Mouse (Mus musculus) megakaryocyte, embryonic 14.5 days (primary cell): Measurements from ENCODE around the gene Hand2.

ENCODE experiments used
- FLI1 ChIP-seq: IDR thresholded peaks from 2 replicates; pipeline ENCODE4 v1.6.1; 2012; ENCODE audit warnings: low read length, inconsistent platforms, mixed read lengths
- GATA1 ChIP-seq: IDR thresholded peaks from 3 replicates; pipeline ENCODE4 v1.6.1; 2012; ENCODE audit warnings: mixed read lengths, low read length, inconsistent platforms, borderline replicate concordance

DNA sequence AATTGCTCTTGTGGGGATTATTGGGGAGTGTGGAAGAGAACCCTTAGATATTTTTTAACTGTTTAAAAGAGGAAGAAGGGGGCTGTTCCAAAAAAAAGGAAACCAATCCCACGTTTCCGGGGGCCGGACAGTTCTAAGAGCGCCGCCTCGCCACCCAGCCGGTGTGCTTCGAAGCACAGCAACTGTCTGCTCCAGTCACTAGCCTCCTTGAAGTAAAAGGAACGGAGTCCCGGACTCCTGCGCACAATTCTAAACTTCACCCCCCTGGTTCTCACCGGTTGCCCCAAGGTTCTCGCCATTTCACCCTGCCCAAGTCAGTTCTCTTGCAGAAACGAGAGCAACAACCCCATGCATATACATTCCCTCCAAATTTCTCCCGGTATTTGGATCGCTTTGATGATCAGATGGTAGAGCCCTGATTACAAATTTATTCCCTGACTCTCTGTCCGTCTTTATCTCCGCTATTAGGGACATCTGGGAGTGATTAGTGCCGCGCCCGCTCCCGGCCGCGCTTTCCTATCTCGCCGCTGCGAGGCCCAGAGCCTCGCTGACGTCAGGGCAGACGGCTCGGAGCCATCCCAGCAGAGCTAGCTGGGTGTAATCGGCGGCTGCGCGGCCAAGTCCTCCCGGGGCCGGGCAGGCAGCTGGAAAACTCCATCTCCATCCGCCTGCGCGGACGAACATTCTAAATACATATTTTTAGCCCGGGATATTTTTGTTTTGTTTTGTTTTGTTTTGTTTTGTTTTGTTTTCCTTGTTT lies 7.6 kb downstream of the Hand2 start:
- no peak for TF ChIP-seq GATA1
- TF ChIP-seq FLI1 = no peak
